Mouse (Mus musculus) heart, adult 11 months (tissue): Measurements from ENCODE around the gene Dnajc9.

Experiments used
- DNase-seq: peaks from one replicate; pipeline ENCODE4 v3.0.0; 2022

Gene Dnajc9

GRCm38 (mm10) chr14:20347991-20348541 is 40.6 kb downstream of the Dnajc9 start, which contains the start of the genes Ecd and Fam149b:
TSS of gene Ecd (minus strand) at chr14:20348121.
TSS of gene Fam149b (plus strand) at chr14:20348162.
- DNase-seq = peak; percentile 99

GRCm38 (mm10) chr14:20347441-20347990 is 41.2 kb downstream of the Dnajc9 start:
- DNase-seq = no peak

GRCm38 (mm10) chr14:20345885-20346284 is 42.8 kb downstream of the Dnajc9 start:
- peak; percentile 85 for DNase-seq

- DNase-seq = no peak
Observed at GRCm38 (mm10) chr14:20340866-20341265, 47.8 kb downstream of the Dnajc9 start.

GRCm38 (mm10) chr14:20340149-20340548 is 48.6 kb downstream of the Dnajc9 start:
- no peak for DNase-seq

GRCm38 (mm10) chr14:20339415-20339814 is 49.3 kb downstream of the Dnajc9 start:
- DNase-seq = no peak
